Mouse (Mus musculus): ENCODE measurements around the gene Cerk. TPM values are rescaled to one million over a fixed set of nuclear protein-coding genes. Genes with fewer than 3 reads are reported as not detected.

Cerk gene
- polyA plus RNA-seq, 1 experiment from 2014 or later: 9.4 TPM

GRCm38 (mm10) chr15:86116421-86116820, 69.5 kb downstream of the Cerk start:
- no peak overlapping the region for H3K9ac ChIP-seq (ENCODE audit: low read depth, low read length)
- H3K36me3 ChIP-seq (ENCODE audit: insufficient read depth, low read length): peaks cover 9% of the 10 kb centered on the region
- no peaks in the 10 kb centered on the region for H3K9me3 ChIP-seq (replicated peaks; ENCODE audit: low read length)
- no peak overlapping the region for H3K4me2 ChIP-seq (ENCODE audit: low read length)
- no peak overlapping the region for H3K27ac ChIP-seq
- TF ChIP-seq CTCF (IDR thresholded peaks at IDR 0.05; ENCODE audit: low read depth): no peak
- ATAC-seq (replicated peaks; ENCODE audit: low FRiP score, low read depth): 0 out of 2 replicates have a peak, but pooled peaks have one; percentile 47
- no peaks in the 10 kb centered on the region for H3K27me3 ChIP-seq (ENCODE audit: insufficient read depth, low read length)
- WGBS: 63% methylated on average over 5 of the region's 5 CpGs
- peaks cover 11% of the 10 kb centered on the region for H3K4me1 ChIP-seq (replicated peaks; ENCODE audit: insufficient read depth, low read length)
- DNase-seq (ENCODE audit: low spot score): no peak
- no peak overlapping the region for H3K4me3 ChIP-seq (replicated peaks; ENCODE audit: low read depth, low read length)

DNA sequence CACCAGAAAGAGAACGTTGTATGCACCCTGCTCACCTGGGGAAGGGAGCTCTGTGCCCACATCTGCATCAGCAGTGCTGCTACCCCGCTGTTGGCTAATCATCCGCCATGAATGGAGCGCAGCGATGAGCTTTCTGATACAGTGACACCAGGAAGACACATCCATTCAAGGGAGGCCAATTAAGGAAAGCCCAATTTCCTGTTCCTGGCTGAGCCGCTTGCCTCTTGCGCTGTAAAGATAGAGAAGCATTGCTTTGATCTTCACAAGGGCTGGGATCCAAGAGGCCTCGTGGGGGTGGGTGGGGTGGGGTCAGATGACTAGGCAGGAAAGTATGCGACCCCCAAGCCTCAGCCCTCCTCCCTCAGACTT, 72.6 kb downstream of the Cerk start:
- peak; percentile 64 for DNase-seq (ENCODE audit: low spot score)
- Histone ChIP-seq H3K9ac (ENCODE audit: low read depth, low read length) (0 out of 2 replicates have a peak overlapping the region, but pooled peaks have one; percentile 14), H3K27ac (no peak overlapping the region)

DNA sequence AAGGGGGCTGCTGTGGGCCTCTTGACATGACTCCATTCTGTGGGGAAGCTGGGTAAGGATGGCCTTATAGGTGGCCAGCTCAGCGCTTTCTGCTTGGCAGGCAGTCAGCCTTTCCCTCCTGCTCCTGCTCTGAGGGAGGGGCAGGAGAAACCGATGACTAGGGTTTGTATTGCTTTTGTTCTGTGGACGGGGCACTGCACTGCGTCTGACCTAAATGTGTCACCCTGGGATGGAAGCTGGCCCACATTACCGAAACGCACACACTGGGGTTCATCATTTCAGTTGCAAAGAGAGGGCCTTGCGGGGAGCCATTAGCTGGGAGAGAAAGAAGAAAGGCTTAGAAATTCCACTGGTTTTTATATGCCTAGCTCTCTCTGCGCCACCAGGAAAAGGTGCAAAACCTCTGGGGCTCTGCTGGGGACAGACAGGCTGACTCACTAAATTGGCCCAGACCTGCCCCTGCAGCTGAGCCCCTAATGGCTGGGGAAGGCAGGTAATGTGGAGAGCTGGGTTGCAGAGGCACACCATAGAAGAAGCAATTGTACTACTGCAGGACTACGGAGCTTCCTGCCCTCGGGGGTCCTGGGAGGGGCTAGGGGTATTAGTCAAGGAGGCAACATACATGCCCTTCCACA, 73.1 kb downstream of the Cerk start:
- DNase-seq (ENCODE audit: low spot score) (no peak), ATAC-seq (replicated peaks; ENCODE audit: low FRiP score, low read depth) (no peak)
- 28% methylated on average over 10 of the region's 10 CpGs for WGBS
- H3K4me3 ChIP-seq (replicated peaks; ENCODE audit: low read depth, low read length): no peak overlapping the region
- H3K4me2 ChIP-seq (ENCODE audit: low read length): no peak overlapping the region; the same call in 1 of the 2 replicates
- no peaks in the 10 kb centered on the region for H3K36me3 ChIP-seq (ENCODE audit: insufficient read depth, low read length)
- peaks cover 15% of the 10 kb centered on the region for H3K4me1 ChIP-seq (replicated peaks; ENCODE audit: insufficient read depth, low read length)
- H3K9ac ChIP-seq (ENCODE audit: low read depth, low read length): 0 out of 2 replicates have a peak overlapping the region, but pooled peaks have one; percentile 14
- H3K9me3 ChIP-seq (replicated peaks; ENCODE audit: low read length): no peaks in the 10 kb centered on the region
- no peak for TF ChIP-seq CTCF (IDR thresholded peaks at IDR 0.05; ENCODE audit: low read depth)
- H3K27ac ChIP-seq: peak overlapping the region; percentile 15; the same call in 1 of the 2 replicates
- no peaks in the 10 kb centered on the region for H3K27me3 ChIP-seq (ENCODE audit: insufficient read depth, low read length)

More for the DNA sequence above, 72.6 kb downstream of the Cerk start:
- Histone ChIP-seq H3K9me3 (replicated peaks; ENCODE audit: low read length) (no peaks in the 10 kb centered on the region), H3K36me3 (ENCODE audit: insufficient read depth, low read length) (no peaks in the 10 kb centered on the region), H3K4me2 (ENCODE audit: low read length) (no peak overlapping the region; the same call in 1 of the 2 replicates), H3K4me3 (replicated peaks; ENCODE audit: low read depth, low read length) (no peak overlapping the region), H3K4me1 (replicated peaks; ENCODE audit: insufficient read depth, low read length) (peaks cover 18% of the 10 kb centered on the region), H3K27me3 (ENCODE audit: insufficient read depth, low read length) (no peaks in the 10 kb centered on the region)
- ATAC-seq (replicated peaks; ENCODE audit: low FRiP score, low read depth): no peak
- WGBS: 16% methylated on average over 9 of the region's 9 CpGs
- no peak for TF ChIP-seq CTCF (IDR thresholded peaks at IDR 0.05; ENCODE audit: low read depth)

DNA sequence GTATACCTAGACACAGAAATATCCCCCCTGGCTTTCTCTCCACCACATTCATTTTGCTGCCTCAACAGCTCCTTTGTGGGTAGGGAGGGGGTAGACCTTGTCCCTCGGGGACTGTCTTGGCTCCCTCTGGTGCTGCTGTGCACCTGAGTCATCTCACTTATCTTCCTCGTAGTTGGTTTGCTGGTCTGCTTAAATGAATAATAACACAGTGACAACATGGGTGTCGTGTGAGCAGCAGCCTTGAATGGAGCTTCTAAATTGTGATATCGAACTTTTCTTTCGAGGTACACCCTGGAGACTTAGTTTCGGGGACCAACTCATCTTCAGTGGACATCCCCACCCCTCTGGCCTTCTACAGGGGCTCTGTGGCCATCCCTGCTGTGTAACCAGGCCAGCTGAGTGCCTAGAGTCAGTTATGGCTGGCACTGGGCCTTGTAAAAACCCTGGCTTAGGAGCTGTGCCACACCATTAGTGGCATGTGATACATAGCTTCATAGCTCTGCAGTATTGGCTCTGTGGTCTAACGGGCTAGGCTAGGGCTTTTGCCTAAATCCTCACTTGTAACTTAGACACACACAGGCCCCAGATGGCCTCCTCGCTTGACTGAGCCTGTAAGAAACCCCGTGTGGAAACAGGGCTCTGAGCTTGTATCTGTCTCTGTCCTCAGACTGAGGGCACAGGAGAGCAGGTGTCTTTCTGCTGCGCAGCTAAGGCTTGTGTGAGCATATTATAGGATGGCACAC, 75.4 kb downstream of the Cerk start:
- Histone ChIP-seq H3K27ac (no peak overlapping the region), H3K4me2 (ENCODE audit: low read length) (no peak overlapping the region), H3K9ac (ENCODE audit: low read depth, low read length) (no peak overlapping the region), H3K27me3 (ENCODE audit: insufficient read depth, low read length) (no peaks in the 10 kb centered on the region), H3K36me3 (ENCODE audit: insufficient read depth, low read length) (no peaks in the 10 kb centered on the region), H3K4me3 (replicated peaks; ENCODE audit: low read depth, low read length) (no peak overlapping the region), H3K4me1 (replicated peaks; ENCODE audit: insufficient read depth, low read length) (peaks cover 14% of the 10 kb centered on the region), H3K9me3 (replicated peaks; ENCODE audit: low read length) (no peaks in the 10 kb centered on the region)
- ATAC-seq (replicated peaks; ENCODE audit: low FRiP score, low read depth): no peak
- no peak for TF ChIP-seq CTCF (IDR thresholded peaks at IDR 0.05; ENCODE audit: low read depth)
- DNase-seq (ENCODE audit: low spot score): no peak
- 78% methylated on average over 10 of the region's 10 CpGs for WGBS

DNA sequence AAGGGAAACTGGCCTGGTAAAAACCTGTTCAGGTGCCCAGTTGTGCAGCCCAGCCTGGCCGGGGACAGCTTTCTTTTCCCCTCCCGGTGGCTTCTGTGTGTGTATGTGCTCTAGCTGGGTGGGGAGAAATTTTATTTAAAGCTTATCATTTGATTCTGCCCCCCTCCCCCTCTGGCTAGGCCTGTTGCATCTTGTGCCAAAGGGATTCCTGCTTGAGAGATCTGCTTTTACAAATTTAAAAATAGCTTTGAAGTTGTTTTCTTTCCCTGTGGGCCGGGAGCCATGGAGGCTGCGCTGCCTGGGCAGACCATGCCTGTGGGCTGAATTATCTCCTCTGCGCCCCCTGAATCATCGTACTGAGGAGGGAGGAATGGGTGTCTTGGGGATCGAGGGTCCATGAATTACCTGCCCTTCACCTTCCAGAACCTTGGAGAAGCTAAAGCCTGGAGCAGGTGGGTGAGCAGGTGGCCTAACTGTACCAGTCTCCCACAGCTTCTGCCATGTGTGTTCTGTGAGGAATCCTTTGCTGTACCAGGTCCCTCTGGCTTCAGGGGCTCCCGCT, 76.2 kb downstream of the Cerk start:
- DNase-seq (ENCODE audit: low spot score) (no peak), ATAC-seq (replicated peaks; ENCODE audit: low FRiP score, low read depth) (no peak)
- H3K4me2 ChIP-seq (ENCODE audit: low read length): no peak overlapping the region
- H3K4me1 ChIP-seq (replicated peaks; ENCODE audit: insufficient read depth, low read length): peaks cover 14% of the 10 kb centered on the region
- 73% methylated on average over 8 of the region's 8 CpGs for WGBS
- H3K36me3 ChIP-seq (ENCODE audit: insufficient read depth, low read length): no peaks in the 10 kb centered on the region
- no peak overlapping the region for H3K27ac ChIP-seq
- H3K9ac ChIP-seq (ENCODE audit: low read depth, low read length): no peak overlapping the region
- no peaks in the 10 kb centered on the region for H3K9me3 ChIP-seq (replicated peaks; ENCODE audit: low read length)
- TF ChIP-seq CTCF (IDR thresholded peaks at IDR 0.05; ENCODE audit: low read depth): no peak
- H3K27me3 ChIP-seq (ENCODE audit: insufficient read depth, low read length): no peaks in the 10 kb centered on the region
- no peak overlapping the region for H3K4me3 ChIP-seq (replicated peaks; ENCODE audit: low read depth, low read length)

GRCm38 (mm10) chr15:86109245-86109644, 76.7 kb downstream of the Cerk start:
- peaks cover 14% of the 10 kb centered on the region for H3K4me1 ChIP-seq (replicated peaks; ENCODE audit: insufficient read depth, low read length)
- no peaks in the 10 kb centered on the region for H3K36me3 ChIP-seq (ENCODE audit: insufficient read depth, low read length)
- H3K27ac ChIP-seq: no peak overlapping the region
- H3K27me3 ChIP-seq (ENCODE audit: insufficient read depth, low read length): no peaks in the 10 kb centered on the region
- no peak for ATAC-seq (replicated peaks; ENCODE audit: low FRiP score, low read depth)
- no peak overlapping the region for H3K4me2 ChIP-seq (ENCODE audit: low read length)
- H3K9me3 ChIP-seq (replicated peaks; ENCODE audit: low read length): no peaks in the 10 kb centered on the region
- DNase-seq (ENCODE audit: low spot score): no peak
- H3K4me3 ChIP-seq (replicated peaks; ENCODE audit: low read depth, low read length): no peak overlapping the region
- 77% methylated on average over 7 of the region's 7 CpGs for WGBS
- no peak for TF ChIP-seq CTCF (IDR thresholded peaks at IDR 0.05; ENCODE audit: low read depth)
- no peak overlapping the region for H3K9ac ChIP-seq (ENCODE audit: low read depth, low read length)

Data from kidney, postnatal 0 days (tissue).